Mouse (Mus musculus): ENCODE data around the gene Rhbdf2.

Rhbdf2 gene

DNA sequence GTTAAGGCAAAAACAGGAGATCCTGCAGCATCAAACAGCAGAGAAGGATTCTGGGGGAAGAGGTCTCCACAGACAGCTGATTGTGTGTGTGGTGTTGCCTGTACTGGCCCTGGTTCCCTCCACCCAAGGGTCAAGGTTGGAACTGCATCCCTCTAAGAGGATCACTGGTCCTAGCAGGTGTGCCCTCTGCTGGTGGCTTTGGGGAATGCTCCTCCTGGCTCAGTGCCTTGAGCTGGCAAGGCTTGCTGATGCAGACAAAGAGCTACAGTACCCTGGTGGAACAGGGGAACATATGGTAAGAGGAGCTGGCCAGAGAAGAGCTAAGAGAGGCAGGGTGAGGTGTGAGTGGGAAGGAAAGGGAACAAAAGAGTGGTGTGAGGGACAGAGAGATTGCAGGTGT lies 34.4 kb downstream of the Rhbdf2 start:
- peak; percentile 81 for DNase-seq (ENCODE audit: extremely low read depth, insufficient read length, low spot score)

DNA sequence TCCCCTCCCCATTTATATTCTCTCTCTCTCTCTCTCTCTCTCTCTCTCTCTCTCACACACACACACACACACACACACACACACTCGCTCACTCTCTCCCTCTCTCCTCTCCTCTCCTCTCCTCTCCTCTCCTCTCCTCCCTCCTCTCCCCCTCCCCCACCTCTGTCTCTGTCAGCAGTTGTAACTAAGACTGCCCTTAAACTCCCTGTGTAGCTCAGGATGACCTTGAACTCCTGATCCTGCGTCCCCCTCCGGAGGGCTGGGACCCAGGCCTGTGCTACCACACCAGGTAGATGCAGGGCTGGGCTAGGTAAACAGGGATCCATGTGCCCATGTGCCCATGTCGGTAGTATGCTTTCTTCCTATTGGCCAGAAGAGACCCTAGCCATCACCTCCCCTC lies 35.2 kb downstream of the Rhbdf2 start:
- no peak for DNase-seq (ENCODE audit: extremely low read depth, insufficient read length, low spot score)

DNA sequence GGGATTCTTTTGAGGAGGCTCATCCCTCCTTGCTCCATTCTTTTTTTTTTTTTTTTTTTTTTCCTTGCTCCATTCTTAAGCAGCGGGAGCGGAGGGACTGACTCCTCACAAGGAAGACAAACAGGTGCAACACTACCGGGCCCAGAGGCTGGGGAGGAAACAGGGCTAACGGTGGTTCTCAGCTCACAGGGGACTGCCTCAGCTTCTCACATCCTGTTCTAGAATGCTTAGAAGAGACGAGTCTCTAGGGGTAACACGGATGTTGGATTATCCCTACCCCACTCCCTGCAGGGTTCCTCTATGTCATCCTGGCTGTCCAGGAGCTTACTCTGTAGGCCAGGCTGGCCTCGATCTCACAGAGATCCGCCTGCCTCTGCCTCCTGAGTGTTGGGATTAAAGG lies 37.2 kb downstream of the Rhbdf2 start:
- no peak for DNase-seq (ENCODE audit: extremely low read depth, insufficient read length, low spot score)

DNA sequence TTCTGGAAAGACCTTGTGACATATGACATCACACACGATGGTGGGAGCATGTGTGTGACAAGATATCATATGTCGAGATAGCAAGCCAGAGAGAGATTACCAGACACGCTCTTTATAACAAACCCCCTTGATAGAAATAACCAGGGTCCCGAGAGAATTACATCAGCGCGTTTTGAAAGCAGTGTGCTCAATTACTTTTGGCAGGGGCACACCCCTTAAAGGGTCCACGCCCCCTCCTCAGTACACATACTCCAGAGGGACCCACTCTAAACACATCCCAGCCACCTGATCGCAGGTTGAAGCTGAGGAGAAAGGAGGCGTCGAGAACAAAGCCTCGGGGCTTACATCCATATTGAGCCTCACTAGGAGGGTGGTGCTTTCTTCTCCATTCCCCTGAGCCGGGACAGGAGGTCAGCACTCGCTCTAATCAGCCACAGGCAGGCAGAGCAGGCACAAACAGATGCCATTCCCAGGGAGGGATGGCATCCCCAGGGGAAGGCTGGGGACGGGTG lies 37.7 kb downstream of the Rhbdf2 start:
- DNase-seq (ENCODE audit: extremely low read depth, insufficient read length, low spot score), result no peak

DNA sequence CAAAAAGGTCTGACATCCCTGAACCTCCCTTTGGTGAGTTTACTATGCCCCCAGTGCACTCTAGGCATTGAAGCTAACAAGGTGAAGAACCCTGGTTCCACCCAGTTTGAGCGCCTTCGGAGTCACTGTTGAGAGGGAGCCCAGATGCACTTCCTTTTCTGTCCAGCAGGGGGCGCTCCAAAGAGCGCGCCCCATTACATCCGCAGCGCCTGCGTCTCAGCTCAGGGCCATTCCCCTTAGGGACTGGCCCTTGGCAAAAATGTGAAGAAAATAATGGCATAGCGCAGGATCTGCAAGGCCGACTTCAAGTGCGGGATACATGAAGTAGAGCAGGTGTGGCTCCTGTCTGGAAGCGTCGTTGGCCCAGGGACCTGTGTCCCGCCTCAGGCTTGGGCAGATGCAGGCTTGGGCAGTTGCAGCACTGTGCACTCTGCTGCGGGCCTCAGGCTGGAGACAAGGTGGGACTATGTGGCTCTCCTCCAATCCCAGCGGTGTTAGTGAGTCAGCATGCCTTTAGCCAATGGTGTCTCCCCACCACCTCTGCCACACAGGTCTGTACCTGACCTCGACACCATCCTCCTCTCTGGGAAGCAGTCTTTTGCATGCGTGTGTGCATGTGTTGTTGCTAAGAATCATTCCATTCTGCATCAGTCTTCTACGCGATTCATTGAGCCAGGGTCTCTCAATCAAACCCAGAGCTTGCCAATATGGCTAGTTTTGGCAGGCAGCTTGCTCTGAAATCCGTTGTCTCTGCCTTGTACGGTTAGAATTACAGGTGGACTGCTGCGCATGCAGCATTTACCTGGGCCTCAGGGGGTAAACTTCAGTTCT lies 39.8 kb downstream of the Rhbdf2 start:
- DNase-seq (ENCODE audit: extremely low read depth, insufficient read length, low spot score), result peak; percentile 50

DNA sequence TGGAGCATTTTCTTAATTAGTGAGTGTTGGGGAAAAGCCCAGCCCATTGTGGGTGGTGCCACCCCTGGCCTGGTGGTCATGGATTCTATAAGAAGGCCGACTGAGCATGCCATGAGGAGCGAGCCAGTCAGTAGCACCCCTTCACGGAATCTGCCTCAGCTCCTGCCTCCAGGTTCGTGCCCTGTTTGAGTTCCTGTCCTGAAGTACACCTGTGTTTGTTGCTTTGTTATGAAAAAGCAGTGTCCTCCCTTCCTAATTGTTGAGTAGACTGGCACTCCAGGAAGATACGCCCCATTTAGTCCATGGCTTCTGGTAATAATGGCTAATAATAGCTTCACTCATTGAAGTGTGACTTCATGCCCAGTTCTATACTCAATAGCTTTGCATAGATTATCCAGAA lies 40.5 kb downstream of the Rhbdf2 start, which contains the start of gene Aanat:
TSS of gene Aanat (plus strand) at position 123 of the 400 bp plus-strand sequence.
- DNase-seq (ENCODE audit: extremely low read depth, insufficient read length, low spot score), result no peak

DNA sequence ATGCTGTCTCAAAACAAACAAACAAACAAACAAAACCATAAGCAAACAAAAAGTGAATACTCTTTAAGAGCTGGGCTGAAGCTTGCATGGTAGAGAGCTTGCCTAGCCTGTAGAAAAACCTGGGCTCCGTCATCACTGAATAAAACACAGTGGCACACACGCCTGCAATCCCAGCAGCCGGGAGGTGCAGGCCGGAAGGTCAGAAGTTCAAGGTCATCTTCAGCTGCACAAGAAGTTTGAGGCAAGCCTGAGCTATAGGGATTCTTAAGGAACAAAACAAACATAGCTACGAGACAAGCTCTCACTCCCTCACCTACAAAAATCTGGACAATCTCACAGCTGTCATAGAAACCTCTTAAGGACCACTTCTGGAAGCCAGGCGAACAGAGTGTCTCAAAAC lies 41.1 kb downstream of the Rhbdf2 start:
- DNase-seq (ENCODE audit: extremely low read depth, insufficient read length, low spot score), result no peak

DNA sequence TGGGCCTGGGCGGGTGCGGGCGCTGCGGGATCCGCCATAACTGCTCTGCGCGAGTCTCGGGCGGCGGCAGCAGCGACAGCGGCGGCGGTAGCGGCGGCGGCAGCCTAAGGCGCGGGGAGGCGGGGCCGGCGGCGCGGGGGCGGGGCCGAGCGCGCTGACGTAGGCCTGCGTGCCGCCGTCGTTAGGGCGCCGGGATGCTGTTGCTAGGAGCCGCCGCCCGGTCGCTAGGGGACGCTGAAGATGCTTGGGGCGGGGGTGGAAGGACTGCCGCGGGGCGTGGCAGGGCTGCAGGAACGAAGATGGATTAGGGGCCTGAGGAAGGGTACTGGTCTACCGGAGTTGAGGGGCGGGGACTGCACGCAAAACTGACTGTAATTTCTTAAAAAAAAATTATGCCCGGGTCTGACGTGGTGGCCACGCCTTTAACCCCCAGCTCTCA lies 45.4 kb downstream of the Rhbdf2 start, which contains the start of gene Ube2o:
TSS of gene Ube2o (minus strand) at position 72 of the 439 bp plus-strand sequence.
- DNase-seq (ENCODE audit: extremely low read depth, insufficient read length, low spot score), result peak; percentile 84

DNA sequence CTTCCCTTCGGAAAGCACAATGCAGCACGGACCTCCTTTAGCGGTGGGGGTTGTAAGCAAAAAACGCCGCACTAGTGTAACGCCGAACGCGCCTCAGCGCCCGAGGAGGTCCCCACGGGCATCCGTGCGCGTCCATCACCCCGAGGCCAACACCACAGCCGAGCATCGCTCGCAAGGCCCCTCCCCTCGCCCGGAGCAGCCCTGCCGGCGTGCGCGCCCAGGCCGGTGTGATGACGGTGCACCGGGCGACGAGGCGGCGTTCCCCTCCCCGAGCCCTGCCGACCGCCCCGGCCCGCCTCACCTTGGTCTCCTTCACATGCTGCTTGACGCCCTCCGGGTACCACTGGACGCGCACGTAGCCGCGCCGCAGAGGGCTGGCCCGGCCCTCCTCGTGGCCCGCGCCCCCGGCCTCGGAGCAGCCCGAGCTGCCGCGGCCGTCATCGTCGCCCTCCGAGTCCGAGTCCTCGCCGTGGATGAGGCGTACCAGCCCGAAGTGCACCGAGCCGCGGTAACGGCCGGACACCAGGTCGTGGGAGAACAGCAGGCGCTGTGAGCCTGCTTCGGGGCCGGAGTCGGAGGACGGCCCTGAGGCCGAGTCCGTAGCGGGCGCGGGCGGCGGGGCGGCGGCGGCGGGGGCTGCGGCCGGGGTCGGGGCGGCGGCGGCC lies 46.0 kb downstream of the Rhbdf2 start:
- peak; percentile 73 for DNase-seq (ENCODE audit: extremely low read depth, insufficient read length, low spot score)

DNA sequence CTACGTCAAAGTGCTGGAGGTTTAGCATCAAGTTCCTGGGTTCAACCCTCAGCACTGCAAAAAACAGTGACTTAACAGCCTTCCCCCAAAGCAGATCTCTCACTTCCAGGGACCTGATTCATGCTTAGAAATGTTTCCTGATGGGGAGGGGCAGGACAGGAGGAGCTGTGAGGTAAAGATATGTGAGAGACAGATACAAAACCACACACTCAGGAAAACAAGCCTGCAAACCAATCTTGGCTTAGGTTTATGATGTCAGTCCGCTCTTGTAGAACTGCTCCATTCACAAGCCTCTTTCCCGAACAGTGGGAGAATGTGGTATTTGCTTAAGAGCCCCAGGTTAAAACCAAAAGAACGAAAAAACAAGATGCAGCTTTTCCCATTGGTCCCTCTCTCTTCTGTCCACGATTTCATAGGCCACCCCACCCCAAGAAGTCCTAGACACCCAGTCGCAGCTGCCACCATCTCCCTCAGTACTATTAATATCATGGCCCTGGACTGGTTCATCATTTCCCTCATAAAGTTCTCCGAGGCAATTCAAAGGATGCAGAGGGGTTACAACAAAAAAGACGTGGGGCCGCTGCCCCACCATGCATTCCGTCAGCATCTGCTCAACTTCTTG lies 46.7 kb downstream of the Rhbdf2 start:
- no peak for DNase-seq (ENCODE audit: extremely low read depth, insufficient read length, low spot score)

DNA sequence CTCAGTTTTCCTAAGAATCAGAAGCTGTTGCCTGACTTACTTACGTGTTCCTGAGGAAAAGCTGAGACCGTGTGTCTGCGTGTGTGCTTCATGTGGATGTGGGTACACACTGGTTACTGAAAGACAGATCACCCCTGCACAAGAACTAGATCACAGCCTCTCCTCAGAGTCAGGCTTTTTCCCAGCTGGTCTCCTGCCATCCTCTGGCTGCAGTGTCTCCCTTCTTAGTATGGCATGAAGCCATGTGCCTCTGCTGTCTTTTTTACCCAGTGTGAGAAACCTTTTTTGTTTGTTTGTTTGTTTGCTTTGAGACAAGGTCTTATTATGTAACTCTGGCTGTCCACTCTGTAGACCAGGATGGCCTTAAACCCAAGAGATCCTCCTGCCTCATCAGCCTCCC lies 47.5 kb downstream of the Rhbdf2 start:
- DNase-seq (ENCODE audit: extremely low read depth, insufficient read length, low spot score), result no peak

DNA sequence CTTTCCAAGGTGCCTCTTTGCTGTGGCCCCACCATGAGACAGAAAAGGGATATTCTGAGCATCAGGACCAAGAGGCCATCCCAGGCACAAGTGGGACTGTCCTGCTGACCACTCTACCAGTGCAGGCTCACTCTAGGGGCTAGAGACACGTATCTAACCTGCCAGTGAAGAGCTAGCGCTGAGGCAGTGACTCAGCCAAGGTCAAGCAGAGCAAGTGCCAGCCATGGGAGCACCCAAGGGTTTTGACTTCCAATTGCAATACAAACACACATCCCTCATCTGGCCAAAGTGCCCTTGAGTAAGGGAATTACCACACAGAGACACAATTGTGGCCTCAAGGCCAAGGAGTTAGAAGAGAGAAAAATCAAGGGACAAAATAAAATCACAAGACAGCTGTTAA lies 51.4 kb downstream of the Rhbdf2 start:
- DNase-seq (ENCODE audit: extremely low read depth, insufficient read length, low spot score), result no peak

DNA sequence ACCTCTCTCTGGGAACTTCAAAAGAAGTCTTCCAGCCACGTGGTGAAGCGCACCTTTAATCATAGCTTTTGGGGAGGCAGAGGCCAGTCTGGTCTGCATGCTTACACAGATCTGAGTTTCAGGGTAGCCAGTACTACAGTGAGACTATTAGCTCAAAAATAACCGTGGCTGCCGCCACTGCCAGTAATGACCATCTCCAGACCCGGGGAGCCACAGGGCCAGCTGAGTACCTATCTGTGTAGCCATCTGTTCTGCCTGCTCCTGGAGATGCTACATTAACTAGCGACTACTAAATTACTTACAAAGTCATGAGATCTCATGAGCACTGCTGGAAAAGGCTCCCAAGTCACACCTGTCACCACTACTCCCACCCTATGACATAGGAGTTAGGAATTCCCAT lies 51.8 kb downstream of the Rhbdf2 start:
- DNase-seq (ENCODE audit: extremely low read depth, insufficient read length, low spot score), result no peak

DNA sequence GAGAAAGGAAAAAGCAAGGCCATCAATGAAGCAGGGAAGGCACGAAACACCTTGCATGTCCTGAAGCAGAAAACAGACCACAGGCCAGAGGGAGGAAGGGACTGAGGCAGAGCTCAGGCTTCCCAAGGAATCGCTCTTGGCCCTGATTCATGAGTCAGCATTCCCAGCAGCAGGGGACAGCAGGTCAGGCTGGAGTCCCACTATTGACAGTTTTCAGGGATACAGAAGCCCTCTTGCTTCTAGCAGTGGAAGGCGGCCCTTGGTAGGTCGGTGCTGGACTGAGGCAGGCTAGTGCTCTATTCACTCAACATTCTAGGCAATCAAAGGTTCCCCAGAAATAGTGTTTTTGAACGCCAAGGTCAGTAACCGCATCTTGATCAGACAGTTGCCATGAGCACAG lies 52.3 kb downstream of the Rhbdf2 start:
- DNase-seq (ENCODE audit: extremely low read depth, insufficient read length, low spot score), result no peak

DNA sequence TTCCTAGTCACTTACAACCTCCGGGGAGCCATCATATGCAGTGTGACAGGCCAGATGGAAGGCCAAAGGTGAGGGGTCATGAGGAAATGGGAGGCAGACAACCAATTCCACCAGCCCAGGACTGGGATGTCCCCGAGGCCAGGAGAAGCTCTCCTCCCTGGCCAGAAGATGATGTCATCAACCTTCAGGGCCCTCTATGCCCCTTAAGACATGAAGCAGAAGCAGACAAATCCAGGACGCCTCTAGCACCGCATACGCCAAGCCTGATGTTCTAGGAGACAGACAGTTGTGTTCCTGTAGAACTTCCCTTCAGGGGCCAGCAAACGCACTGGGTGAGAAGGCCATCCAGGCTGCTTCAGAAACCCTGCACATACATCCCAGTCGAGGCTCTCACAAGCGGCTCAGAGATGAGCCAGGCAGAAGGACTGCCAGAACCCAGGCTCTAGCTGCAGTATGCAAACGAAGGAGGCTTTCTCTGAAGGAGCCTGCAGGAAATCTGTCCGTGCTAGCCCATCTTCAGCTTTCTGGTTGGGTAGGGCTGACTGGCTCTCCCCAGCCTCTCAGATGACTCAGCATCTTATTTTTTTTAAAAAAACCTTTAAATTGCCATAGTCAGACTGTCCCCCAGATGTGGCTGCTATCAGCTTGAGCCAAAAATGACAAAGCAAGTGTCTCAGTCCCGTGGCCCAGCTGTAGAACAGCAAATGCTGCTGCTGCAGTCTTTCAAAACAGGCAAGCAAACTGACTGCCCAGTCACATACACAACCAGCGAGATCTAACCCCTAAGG lies 53.9 kb downstream of the Rhbdf2 start:
- peak; percentile 49 for DNase-seq (ENCODE audit: extremely low read depth, insufficient read length, low spot score)

DNA sequence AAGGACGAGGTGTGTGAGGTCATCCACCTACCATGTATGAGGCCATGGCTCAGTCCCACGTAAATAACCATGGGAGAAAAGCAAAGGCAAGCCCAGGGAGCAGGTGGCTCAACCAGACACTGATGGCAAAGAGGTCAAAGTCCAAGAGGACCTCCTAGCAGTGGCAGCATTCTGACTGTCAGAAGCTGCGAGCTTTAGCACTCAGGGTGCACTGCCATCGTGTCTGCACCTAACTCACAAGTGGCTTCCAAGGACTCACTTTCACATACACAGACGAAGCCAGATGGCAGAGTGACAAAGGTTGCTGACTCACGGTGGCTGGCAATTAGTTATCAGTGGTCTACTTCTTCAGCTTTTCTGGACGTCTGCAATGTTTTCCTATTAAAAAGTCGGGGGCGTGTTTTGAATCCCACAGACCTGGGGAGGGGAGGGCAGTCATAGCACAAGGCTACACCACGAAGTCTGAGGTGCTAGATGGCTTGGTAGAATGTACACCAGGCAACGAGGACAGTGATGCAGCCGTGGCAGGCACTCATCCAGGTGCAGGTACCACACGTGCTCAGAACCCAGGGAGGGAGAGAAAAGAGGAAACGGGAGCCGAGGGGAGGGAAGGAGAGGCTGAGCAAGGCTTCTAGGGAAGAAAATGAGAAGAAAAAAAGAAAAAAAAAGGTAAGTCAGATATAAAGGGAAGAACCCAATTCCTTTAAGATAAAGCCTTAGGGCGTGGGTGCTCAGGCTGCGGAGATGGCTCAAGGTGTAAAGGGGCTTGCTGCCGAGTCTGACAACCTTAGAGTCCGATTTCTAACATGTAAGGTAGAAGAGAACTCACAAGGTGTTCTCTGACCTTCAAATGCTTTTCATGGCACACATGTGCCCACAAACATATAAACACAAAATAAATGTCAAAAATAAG lies 54.8 kb downstream of the Rhbdf2 start:
- DNase-seq (ENCODE audit: extremely low read depth, insufficient read length, low spot score), result peak; percentile 54

DNA sequence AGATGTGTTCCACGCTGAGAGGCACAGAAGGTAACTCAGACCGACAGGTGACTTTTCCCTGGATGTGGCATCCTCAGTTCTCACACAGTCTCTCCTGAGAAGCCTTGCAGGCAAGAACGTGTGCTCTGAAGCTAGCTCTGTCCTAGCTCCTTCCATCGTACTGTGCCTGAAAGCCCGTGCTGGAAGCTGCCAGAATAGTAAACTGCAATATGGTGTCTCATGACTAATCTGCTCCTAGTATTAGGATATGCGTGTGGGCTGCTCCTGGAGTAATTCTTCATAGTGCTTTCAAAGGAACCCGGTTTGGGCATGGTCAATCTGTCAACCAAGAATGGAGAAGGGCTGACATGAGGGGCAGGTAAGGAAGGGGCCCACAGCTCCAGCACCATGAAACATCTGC lies 56.0 kb downstream of the Rhbdf2 start:
- no peak for DNase-seq (ENCODE audit: extremely low read depth, insufficient read length, low spot score)

DNA sequence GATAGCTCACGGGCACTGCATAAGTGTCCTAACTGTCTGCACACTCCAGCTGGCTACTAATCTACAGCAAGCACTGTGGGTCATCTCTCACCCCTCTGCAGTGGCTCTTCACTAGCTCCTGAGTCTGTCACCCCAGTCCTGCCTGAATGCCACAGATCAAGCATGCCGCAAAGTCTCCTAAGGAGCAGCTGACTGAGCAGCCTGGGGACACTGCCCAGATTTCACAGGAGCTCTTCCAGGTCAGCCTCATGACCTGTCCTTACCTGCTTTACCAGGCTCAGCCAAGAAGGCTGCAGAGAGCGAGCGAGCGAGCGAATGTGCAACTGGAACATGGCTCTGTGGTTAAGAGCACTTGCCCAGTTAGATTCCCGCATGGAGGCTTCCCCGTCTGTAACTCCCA lies 59.3 kb downstream of the Rhbdf2 start:
- DNase-seq (ENCODE audit: extremely low read depth, insufficient read length, low spot score), result no peak

DNA sequence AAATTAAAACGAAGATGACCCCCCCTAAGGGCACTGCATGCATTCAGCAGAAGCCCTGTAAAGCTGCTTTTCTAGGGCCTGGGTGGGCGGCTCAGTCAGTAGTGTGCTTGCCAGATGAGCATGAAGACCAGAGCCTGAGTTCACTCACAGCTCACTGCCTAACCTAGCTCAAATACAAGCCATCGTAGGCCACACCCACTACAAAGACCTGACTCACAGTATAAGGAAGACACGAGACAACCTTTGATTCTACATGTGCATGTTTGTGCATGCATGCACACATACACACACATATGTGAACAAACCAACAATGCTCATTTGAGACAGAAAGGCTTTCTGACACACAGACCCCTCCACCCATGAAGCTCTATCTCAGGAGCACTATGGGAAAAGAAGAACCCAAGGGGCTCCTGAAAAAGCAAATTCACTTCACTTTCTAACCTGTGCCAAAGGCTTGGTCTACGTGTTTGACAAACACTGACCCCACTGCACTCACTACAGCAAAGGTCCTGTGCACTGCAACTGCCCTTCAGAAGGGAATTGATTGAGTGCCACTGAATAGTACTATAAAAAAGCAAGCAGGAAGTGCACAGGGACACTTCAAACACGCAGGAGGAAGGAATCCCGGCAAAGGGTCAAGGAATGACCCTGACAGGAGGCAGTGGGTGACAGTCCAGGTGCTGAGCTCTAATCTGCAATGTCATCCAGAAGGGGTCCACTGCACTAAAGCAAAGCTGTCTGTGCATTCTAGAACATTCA lies 61.4 kb downstream of the Rhbdf2 start:
- DNase-seq (ENCODE audit: extremely low read depth, insufficient read length, low spot score), result no peak

All from 3134 (cell line).